Mouse (Mus musculus) spleen, postnatal 36 days (tissue): ENCODE data around the gene Apoc2.

Experiments used
- DNase-seq, 2 experiments: peaks; one replicate each; pipeline ENCODE4 v3.0.0; 2022; ENCODE audit warnings: low spot score in 2 of 2, mixed read lengths in 1 of 2

The Apoc2 gene

DNA sequence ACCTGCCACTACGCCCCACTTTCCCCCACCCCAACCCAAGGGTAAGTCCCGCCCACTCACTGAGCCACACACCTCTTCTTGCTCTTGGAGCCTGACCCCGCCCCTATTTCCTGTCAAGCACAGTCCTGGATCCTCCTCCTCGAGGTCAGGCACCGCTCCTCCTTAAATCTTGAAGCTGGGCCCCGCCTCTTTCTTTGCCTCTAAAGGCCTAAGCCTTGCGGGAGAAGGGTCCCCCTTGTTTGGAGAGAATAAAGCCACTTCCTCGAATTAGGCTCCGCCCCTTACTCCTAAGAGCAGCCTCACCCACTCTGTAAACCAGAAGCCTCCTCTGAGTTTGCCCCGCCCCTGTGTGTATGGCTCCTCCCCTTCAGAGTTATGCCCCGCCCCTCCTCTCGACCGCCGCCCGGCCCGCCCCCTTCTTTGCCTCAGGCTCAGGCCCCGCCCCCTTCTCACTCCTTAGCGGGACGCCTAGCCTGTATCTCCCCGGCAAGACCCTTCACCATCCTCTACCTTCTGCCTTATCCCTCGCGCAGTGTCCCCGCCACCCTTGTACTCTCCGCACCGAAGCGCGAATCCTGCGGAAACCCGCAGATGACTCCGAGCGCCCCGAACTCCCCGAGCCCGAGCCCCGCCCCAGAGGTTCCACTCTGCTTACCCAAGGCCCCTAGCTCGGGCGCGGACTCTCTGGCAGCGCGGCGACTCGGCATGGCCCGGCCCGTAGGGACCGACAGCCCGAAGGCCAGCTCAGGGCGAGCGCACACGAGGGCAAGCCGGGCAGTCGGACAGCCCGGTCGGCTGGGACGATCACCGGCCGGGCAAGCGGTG, 49.0 kb downstream of the Apoc2 start:
- peak; percentile 99 for DNase-seq

- DNase-seq: no peak
Observed at GRCm38 (mm10) chr7:19628192-19628535, 49.6 kb downstream of the Apoc2 start.

- no peak for DNase-seq
Observed at GRCm38 (mm10) chr7:19627721-19628120, 50.0 kb downstream of the Apoc2 start.

DNA sequence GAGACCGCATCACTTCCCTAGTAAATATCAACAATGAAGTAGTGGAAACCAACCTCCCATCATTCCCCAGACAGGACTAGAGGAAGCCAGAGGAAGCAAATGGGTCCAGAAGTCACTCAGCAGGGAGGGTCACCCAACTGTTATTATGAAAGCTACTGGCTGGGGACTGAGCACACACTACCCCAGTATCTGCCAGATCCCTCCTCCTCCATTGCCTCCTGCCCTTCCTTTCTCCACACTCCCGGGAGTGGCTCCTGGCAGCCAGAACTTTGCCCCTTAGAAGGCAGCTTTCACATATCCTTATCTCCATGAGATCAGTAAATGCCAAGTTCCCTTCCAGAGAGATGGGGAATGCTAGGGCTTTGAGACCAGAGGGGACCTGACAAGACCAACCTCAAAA, 54.3 kb downstream of the Apoc2 start:
- no peak for DNase-seq

GRCm38 (mm10) chr7:19622241-19622640, 55.5 kb downstream of the Apoc2 start:
- DNase-seq: no peak
